Mouse (Mus musculus) heart, postnatal 10 days (tissue): ENCODE data around the gene Lcorl. TPM values are rescaled to one million over a fixed set of nuclear protein-coding genes. Genes with fewer than 3 reads are reported as not detected.

ENCODE experiments used
- total RNA-seq, 2 experiments: library from RNA; stranded (reverse); gene quantifications; 2 replicates each; pipeline ENCODE4 v1.2.3; 2021

The Lcorl gene
- total RNA-seq, 2 experiments from 2014 or later: 14.8 to 16.5 TPM

Other genes with a start within 250 kb of the Lcorl start
- under 1 TPM; 0.10 to 0.12 TPM for gene Fam184b, start 218.0 kb downstream of the Lcorl start, total RNA-seq
- 1 to 10 TPM; 6.7 to 7.1 TPM for gene Ncapg, start 187.7 kb downstream of the Lcorl start, total RNA-seq